In genomic region chr4:155783486-155784080, GRCm38 (mm10) we compare ENCODE assay signal across 8 mouse cellular contexts. TPM values are rescaled to one million over a fixed set of nuclear protein-coding genes. Genes with fewer than 3 reads are reported as not detected.
DNase-seq lines count a peak whose midpoint lies in the region; ATAC-seq and TF ChIP-seq lines count a peak whose summit lies in the region.

No protein-coding gene starts in this region.

- WGBS in kidney, adult 2 months, result 22% methylated on average over 16 of the region's 16 CpGs
- 36% methylated on average over 16 of the region's 16 CpGs for WGBS in hindbrain, embryonic 15.5 days
- WGBS in midbrain, embryonic 13.5 days, result 41% methylated on average over 16 of the region's 16 CpGs

- peak overlapping the region; percentile 59 for H3K9ac ChIP-seq in hindbrain, embryonic 15.5 days
- peak overlapping the region; percentile 88 for H3K9ac ChIP-seq in midbrain, embryonic 13.5 days (replicated peaks)

- no peak for TF ChIP-seq CTCF in kidney, adult 2 months (conservative IDR thresholded peaks at IDR 0.05; ENCODE audit: insufficient read depth, insufficient read length, low read depth, low read length)
- no peak for TF ChIP-seq CTCF in cortical plate, adult 2 months (IDR thresholded peaks at IDR 0.05; ENCODE audit: extremely low read depth, insufficient read depth, low read length)

- H3K4me3 ChIP-seq in kidney, adult 2 months (ENCODE audit: insufficient read depth, low read depth, low read length), result peak overlapping the region; percentile 68
- peak overlapping the region; percentile 57 for H3K4me3 ChIP-seq in cortical plate, adult 2 months (ENCODE audit: insufficient read depth, low read length)
- peak overlapping the region; percentile 48 for H3K4me3 ChIP-seq in hindbrain, embryonic 15.5 days
- H3K4me3 ChIP-seq in midbrain, embryonic 13.5 days (replicated peaks), result peak overlapping the region; percentile 58

- TF ChIP-seq POLR2A in kidney, adult 2 months (IDR thresholded peaks at IDR 0.05; ENCODE audit: low read depth, low read length), result no peak
- no peak for TF ChIP-seq POLR2A in cortical plate, adult 2 months (IDR thresholded peaks at IDR 0.05; ENCODE audit: extremely low read depth, insufficient read depth, low read length)

- H3K9me3 ChIP-seq in hindbrain, embryonic 15.5 days, result no peaks in the 10 kb centered on the region
- H3K9me3 ChIP-seq in midbrain, embryonic 13.5 days, result no peaks in the 10 kb centered on the region

- no peaks in the 10 kb centered on the region for H3K36me3 ChIP-seq in kidney, adult 2 months (ENCODE audit: control insufficient read depth, insufficient read depth, low read length)
- H3K36me3 ChIP-seq in hindbrain, embryonic 15.5 days, result no peaks in the 10 kb centered on the region
- H3K36me3 ChIP-seq in midbrain, embryonic 13.5 days, result no peaks in the 10 kb centered on the region

- peaks cover 9% of the 10 kb centered on the region; the same call in 1 of the 2 replicates for H3K4me1 ChIP-seq in kidney, adult 2 months (ENCODE audit: control insufficient read depth, insufficient read depth, low read length)
- no peaks in the 10 kb centered on the region for H3K4me1 ChIP-seq in cortical plate, adult 2 months (ENCODE audit: control insufficient read depth, insufficient read depth, low read length)
- H3K4me1 ChIP-seq in hindbrain, embryonic 15.5 days (replicated peaks), result peaks cover 18% of the 10 kb centered on the region
- peaks cover 12% of the 10 kb centered on the region; the same call in 1 of the 2 replicates for H3K4me1 ChIP-seq in midbrain, embryonic 13.5 days (replicated peaks)

- peak overlapping the region; percentile 96 for H3K27ac ChIP-seq in kidney, adult 2 months (ENCODE audit: insufficient read depth, low read depth, low read length)
- H3K27ac ChIP-seq in cortical plate, adult 2 months (ENCODE audit: insufficient read depth, low read length), result peak overlapping the region; percentile 82
- H3K27ac ChIP-seq in hindbrain, embryonic 15.5 days (replicated peaks), result peak overlapping the region; percentile 83
- H3K27ac ChIP-seq in midbrain, embryonic 13.5 days, result peak overlapping the region; percentile 88

- no peaks in the 10 kb centered on the region for H3K27me3 ChIP-seq in kidney, adult 2 months (replicated peaks; ENCODE audit: control insufficient read depth, insufficient read depth, low read length)
- H3K27me3 ChIP-seq in hindbrain, embryonic 15.5 days, result no peaks in the 10 kb centered on the region
- no peaks in the 10 kb centered on the region for H3K27me3 ChIP-seq in midbrain, embryonic 13.5 days

- peak; percentile 79 for DNase-seq in kidney, adult 2 months
- DNase-seq in kidney, postnatal 10 days, result no peak
- no peak for DNase-seq in frontal cortex, adult 2 months (ENCODE audit: extremely low spot score in 1 of 2, low spot score in 1 of 2)
- DNase-seq in B cell, adult 2 months, result no peak
- no peak for DNase-seq in urinary bladder, adult 18-20 months (ENCODE audit: low spot score in 2 of 2)

- peak overlapping the region; percentile 58 for H3K4me2 ChIP-seq in hindbrain, embryonic 15.5 days
- peak overlapping the region; percentile 76 for H3K4me2 ChIP-seq in midbrain, embryonic 13.5 days (replicated peaks)

- no peak for ATAC-seq in hindbrain, embryonic 15.5 days (ENCODE audit: low FRiP score, low read depth)
- peak; percentile 65 for ATAC-seq in midbrain, embryonic 13.5 days

RNA-seq across cellular contexts. Expression of gene Tmem88b, which starts 2.1 kb away (rescaled TPM):
- 1.8 and 2.4 TPM in 2 replicates for polyA plus RNA-seq in kidney, adult 2 months (2012; rRNA removed)
- 39.2 and 50.5 TPM in 2 replicates for polyA plus RNA-seq in cortical plate, adult 2 months (2012; rRNA removed)
- polyA plus RNA-seq in hindbrain, embryonic 15.5 days (2015; fragmentation: Nextera tagmentation; extraction: Ambion mirVana), result 0.98 and 1.2 TPM in 2 replicates
- 0.40 and 0.58 TPM in 2 replicates for polyA plus RNA-seq in midbrain, embryonic 13.5 days (2015; fragmentation: Nextera tagmentation; extraction: Ambion mirVana)
- polyA plus RNA-seq in frontal cortex, adult 2 months (2012; rRNA removed), result 24.2 and 26.8 TPM in 2 replicates

RNA-seq across cellular contexts. Expression of gene Ankrd65, which starts 6.7 kb away (rescaled TPM):
- polyA plus RNA-seq in kidney, adult 2 months (2012; rRNA removed), result 2.8 and 3.2 TPM in 2 replicates
- polyA plus RNA-seq in cortical plate, adult 2 months (2012; rRNA removed), result not detected in 2 replicates
- polyA plus RNA-seq in hindbrain, embryonic 15.5 days (2015; fragmentation: Nextera tagmentation; extraction: Ambion mirVana), result not detected in 2 replicates
- polyA plus RNA-seq in midbrain, embryonic 13.5 days (2015; fragmentation: Nextera tagmentation; extraction: Ambion mirVana), result not detected in 2 replicates
- not detected in 2 replicates for polyA plus RNA-seq in frontal cortex, adult 2 months (2012; rRNA removed)

RNA-seq across cellular contexts. Expression of gene Vwa1, which starts 9.1 kb away (rescaled TPM):
- polyA plus RNA-seq in kidney, adult 2 months (2012; rRNA removed), result 21.8 and 27.2 TPM in 2 replicates
- polyA plus RNA-seq in cortical plate, adult 2 months (2012; rRNA removed), result 29.8 and 32.1 TPM in 2 replicates
- polyA plus RNA-seq in hindbrain, embryonic 15.5 days (2015; fragmentation: Nextera tagmentation; extraction: Ambion mirVana), result 32.2 and 33.7 TPM in 2 replicates
- 18.7 and 20.9 TPM in 2 replicates for polyA plus RNA-seq in midbrain, embryonic 13.5 days (2015; fragmentation: Nextera tagmentation; extraction: Ambion mirVana)
- 30.7 and 31.8 TPM in 2 replicates for polyA plus RNA-seq in frontal cortex, adult 2 months (2012; rRNA removed)

RNA-seq across cellular contexts. Expression of gene Mrpl20, which starts 19.1 kb away (rescaled TPM):
- 83.1 and 91.1 TPM in 2 replicates for polyA plus RNA-seq in kidney, adult 2 months (2012; rRNA removed)
- polyA plus RNA-seq in cortical plate, adult 2 months (2012; rRNA removed), result 105 and 110 TPM in 2 replicates
- polyA plus RNA-seq in hindbrain, embryonic 15.5 days (2015; fragmentation: Nextera tagmentation; extraction: Ambion mirVana), result 248 and 265 TPM in 2 replicates
- polyA plus RNA-seq in midbrain, embryonic 13.5 days (2015; fragmentation: Nextera tagmentation; extraction: Ambion mirVana), result 259 and 262 TPM in 2 replicates
- polyA plus RNA-seq in frontal cortex, adult 2 months (2012; rRNA removed), result 101 and 116 TPM in 2 replicates

RNA-seq across cellular contexts. Expression of gene Atad3a, which starts 22.7 kb away (rescaled TPM):
- 130 and 145 TPM in 2 replicates for polyA plus RNA-seq in kidney, adult 2 months (2012; rRNA removed)
- polyA plus RNA-seq in cortical plate, adult 2 months (2012; rRNA removed), result 84.4 and 93.0 TPM in 2 replicates
- polyA plus RNA-seq in hindbrain, embryonic 15.5 days (2015; fragmentation: Nextera tagmentation; extraction: Ambion mirVana), result 92.0 and 99.4 TPM in 2 replicates
- polyA plus RNA-seq in midbrain, embryonic 13.5 days (2015; fragmentation: Nextera tagmentation; extraction: Ambion mirVana), result 82.1 and 84.8 TPM in 2 replicates
- polyA plus RNA-seq in frontal cortex, adult 2 months (2012; rRNA removed), result 88.4 and 95.8 TPM in 2 replicates
